Mouse (Mus musculus) sigmoid colon, adult 10 weeks (tissue): ENCODE measurements around the gene Vrtn. TPM values are rescaled to one million over a fixed set of nuclear protein-coding genes. Genes with fewer than 3 reads are reported as not detected.

Source experiments
- polyA plus RNA-seq: library from polyadenylated mRNA; stranded (reverse); fragments of 350-450 nt; fragmentation: Illumina TruSeq; extraction: RNeasy Lipid Tissue Mini Kit (QIAGEN cat#74804); gene quantifications from one replicate; pipeline ENCODE4 v1.2.3, GENCODE M21; 2014; ENCODE audit warnings: low read depth, low replicate concordance

Gene Vrtn
- not detected for polyA plus RNA-seq

DNA sequence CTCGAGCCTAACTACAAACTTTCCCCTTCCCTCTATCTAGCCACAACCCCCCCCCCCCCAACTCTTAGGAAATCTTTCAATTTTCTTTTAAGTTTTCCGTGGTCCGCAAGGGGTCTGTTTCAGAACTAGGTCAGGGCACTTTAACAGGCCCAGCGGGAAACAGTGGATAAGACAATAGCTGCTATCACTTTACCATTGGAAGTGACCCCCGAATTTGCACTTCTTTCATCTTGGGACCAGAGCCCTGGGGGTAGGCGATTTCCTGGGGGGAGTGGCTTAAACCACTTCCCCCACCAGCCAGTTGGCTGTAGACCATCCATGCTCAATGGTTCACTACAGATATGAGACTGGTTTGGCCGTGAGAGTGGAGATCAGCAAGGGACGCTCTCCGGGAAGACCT is at the start of gene Vrtn:
Vrtn (plus strand) TSS at position 366 of the 400 bp plus-strand sequence.

DNA sequence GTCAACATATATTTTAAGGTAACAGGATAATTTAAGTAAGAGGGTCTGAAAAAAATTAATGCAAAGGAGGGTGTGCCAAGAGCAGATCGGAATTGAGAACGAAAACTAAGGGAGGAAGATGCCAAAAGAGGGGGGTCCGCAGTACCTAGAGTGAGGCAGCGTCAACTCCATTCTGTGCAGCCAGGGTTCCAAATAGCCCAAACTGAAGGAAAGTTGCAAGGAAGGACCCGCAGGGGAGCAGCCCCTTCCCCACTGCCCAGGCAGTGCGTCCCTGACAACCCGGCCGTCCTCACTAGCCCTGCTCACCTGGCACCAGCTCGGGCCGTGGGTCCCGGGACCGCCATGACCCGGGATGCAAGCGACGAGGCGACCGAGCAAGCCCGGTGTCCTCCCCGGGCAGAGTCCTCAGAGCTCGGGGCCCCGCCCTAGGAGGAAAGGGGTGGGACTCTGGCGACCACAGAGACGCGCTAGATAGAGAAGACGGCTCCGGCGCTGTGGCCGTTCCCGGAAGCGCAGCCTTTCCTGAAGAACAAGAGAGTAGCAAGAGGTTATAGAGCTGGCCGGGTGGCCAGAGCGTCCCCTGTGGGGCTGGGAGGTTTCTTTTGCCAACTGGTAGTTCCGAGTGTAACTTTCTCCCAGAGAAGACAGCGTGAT is 23.7 kb upstream of the Vrtn start, which contains the start of gene Abcd4:
Abcd4 (minus strand) TSS at position 437 of the 654 bp plus-strand sequence.

DNA sequence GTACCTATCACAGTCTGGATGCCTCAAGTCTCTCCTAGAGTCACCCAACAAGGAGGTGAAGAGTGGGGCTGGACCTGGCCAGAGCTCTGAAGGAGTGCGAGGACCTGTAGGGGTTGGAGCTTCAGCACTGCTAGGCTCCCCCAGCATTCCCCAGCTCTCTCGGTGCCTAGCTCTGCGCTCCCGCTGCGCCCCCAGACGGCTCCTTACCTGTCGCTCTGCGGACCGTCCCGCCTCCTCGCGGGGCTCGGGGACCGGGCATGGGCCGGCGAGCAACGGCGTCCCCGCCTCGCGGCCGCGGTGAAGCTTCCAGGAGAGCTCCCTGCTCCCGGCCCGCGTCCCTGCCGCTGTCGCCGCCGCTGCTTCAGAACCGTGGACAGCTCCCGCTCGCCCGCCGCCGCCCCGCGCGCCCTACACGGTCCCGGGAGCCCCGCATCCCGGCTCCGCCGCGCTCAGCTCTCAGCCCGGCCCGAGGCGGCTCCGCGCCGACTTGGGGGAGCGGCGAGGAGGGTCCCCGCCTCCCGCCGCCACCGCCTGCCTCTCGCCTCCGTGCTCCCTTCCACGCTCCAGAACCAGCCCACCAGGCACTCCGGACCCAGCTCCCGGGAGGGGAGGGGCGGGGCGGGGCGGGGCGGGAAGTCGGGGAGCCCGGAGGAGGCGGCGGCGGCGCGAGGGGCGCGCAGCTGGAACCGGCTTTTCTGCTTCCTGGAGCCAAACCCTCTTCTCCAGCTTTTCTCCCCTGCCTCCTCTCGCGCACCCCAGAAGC is 57.7 kb downstream of the Vrtn start, which contains the start of gene Syndig1l:
Syndig1l (minus strand) TSS at position 513 of the 763 bp plus-strand sequence.

Other genes starting within 250 kb of the Vrtn start
- 216 TPM for gene Entpd5, start 232.0 kb upstream of the Vrtn start, polyA plus RNA-seq
- 10.3 TPM for gene Bbof1, start 231.9 kb upstream of the Vrtn start, polyA plus RNA-seq
- 11.0 TPM for gene Rnf113a2, start 223.8 kb upstream of the Vrtn start, polyA plus RNA-seq
- 99.9 TPM for gene Aldh6a1, start 190.0 kb upstream of the Vrtn start, polyA plus RNA-seq
- gene Lin52, start 189.6 kb upstream of the Vrtn start, polyA plus RNA-seq = 20.2 TPM
- gene Vsx2, start 71.3 kb upstream of the Vrtn start, polyA plus RNA-seq = not detected
- gene Abcd4, start 23.6 kb upstream of the Vrtn start, polyA plus RNA-seq = 4.4 TPM
- not detected for gene Syndig1l, start 57.8 kb downstream of the Vrtn start, polyA plus RNA-seq
- 42.3 TPM for gene Npc2, start 132.1 kb downstream of the Vrtn start, polyA plus RNA-seq
- gene Isca2, start 132.2 kb downstream of the Vrtn start, polyA plus RNA-seq = 124 TPM
- gene Ltbp2, start 235.5 kb downstream of the Vrtn start, polyA plus RNA-seq = not detected